ENCODE assay signal across 8 mouse cellular contexts in genomic region chr13:45526230-45526629, GRCm38 (mm10). TPM values are rescaled to one million over a fixed set of nuclear protein-coding genes. Genes with fewer than 3 reads are reported as not detected.
DNase-seq lines count a peak whose midpoint lies in the region; ATAC-seq and TF ChIP-seq lines count a peak whose summit lies in the region.

No protein-coding gene starts in this region.

- no peak for TF ChIP-seq POLR2A in thymus, adult 2 months (IDR thresholded peaks at IDR 0.05; ENCODE audit: control insufficient read depth, extremely low read depth, insufficient read depth, low read length, poor library complexity)

- H3K4me1 ChIP-seq in midbrain, embryonic 14.5 days (ENCODE audit: control insufficient read depth, insufficient read depth, low read length): peaks cover 5% of the 10 kb centered on the region; the same call in 1 of the 2 replicates
- peaks cover 3% of the 10 kb centered on the region for H3K4me1 ChIP-seq in thymus, adult 2 months (replicated peaks; ENCODE audit: control insufficient read depth, insufficient read depth, low read length)

- H3K36me3 ChIP-seq in midbrain, embryonic 14.5 days (ENCODE audit: control insufficient read depth, insufficient read depth, low read length): no peaks in the 10 kb centered on the region
- H3K36me3 ChIP-seq in thymus, adult 2 months (ENCODE audit: control insufficient read depth, insufficient read depth, low read length): no peaks in the 10 kb centered on the region

- TF ChIP-seq CTCF in thymus, adult 2 months (IDR thresholded peaks at IDR 0.05; ENCODE audit: borderline replicate concordance, control insufficient read depth, extremely low read depth, insufficient read depth, low read length, poor library complexity): no peak

- no peak overlapping the region for H3K27ac ChIP-seq in midbrain, embryonic 14.5 days (replicated peaks; ENCODE audit: low read depth, low read length)
- H3K27ac ChIP-seq in thymus, adult 2 months (ENCODE audit: control insufficient read depth, insufficient read depth, low read length): no peak overlapping the region

- no peak overlapping the region for H3K4me2 ChIP-seq in midbrain, embryonic 14.5 days (ENCODE audit: low read length)

- 21% methylated on average over 7 of the region's 7 CpGs for WGBS in midbrain, embryonic 14.5 days
- WGBS in thymus, adult 2 months: 94% methylated on average over 7 of the region's 7 CpGs

- H3K9me3 ChIP-seq in midbrain, embryonic 14.5 days (ENCODE audit: control insufficient read depth, low read length): no peaks in the 10 kb centered on the region

- H3K9ac ChIP-seq in midbrain, embryonic 14.5 days (replicated peaks; ENCODE audit: low read length): no peak overlapping the region

- H3K27me3 ChIP-seq in midbrain, embryonic 14.5 days (ENCODE audit: control insufficient read depth, insufficient read depth, low read length): no peaks in the 10 kb centered on the region
- no peaks in the 10 kb centered on the region for H3K27me3 ChIP-seq in thymus, adult 2 months (ENCODE audit: control insufficient read depth, insufficient read depth, low read length)

- intact Hi-C loops in left cerebral cortex, postnatal 4 days (cut with DNase I): no loop called here
- intact Hi-C loops in left cerebral cortex, postnatal 36 days (cut with DNase I): no loop called here

- ATAC-seq in midbrain, embryonic 14.5 days (ENCODE audit: low FRiP score, low TSS enrichment): no peak
- no peak for ATAC-seq in CD4-positive, CD25-positive, alpha-beta regulatory T cell, adult 4 months

- DNase-seq in left cerebral cortex, postnatal 4 days: peak; percentile 67
- no peak for DNase-seq in left cerebral cortex, postnatal 36 days (ENCODE audit: low spot score in 2 of 2)
- peak; percentile 63 to 78 for DNase-seq in cerebellum, postnatal 10 days
- peak; percentile 77 for DNase-seq in kidney, adult 18-20 months
- DNase-seq in midbrain, embryonic 14.5 days: peak; percentile 44
- DNase-seq in right cerebral cortex, postnatal 14 days: no peak
- DNase-seq in thymus, adult 2 months: no peak

- H3K4me3 ChIP-seq in midbrain, embryonic 14.5 days (replicated peaks; ENCODE audit: low read depth, low read length): no peak overlapping the region
- no peak overlapping the region for H3K4me3 ChIP-seq in thymus, adult 2 months (ENCODE audit: control insufficient read depth, insufficient read depth, low read length)

RNA-seq across cellular contexts. Expression of gene Gmpr, which starts 19.0 kb away (rescaled TPM):
- 10 to 100 TPM; 16.2 to 17.5 TPM for total RNA-seq in left cerebral cortex, postnatal 4 days (2021)
- total RNA-seq in left cerebral cortex, postnatal 36 days (2021): 10 to 100 TPM; 46.6 to 55.4 TPM
- polyA plus RNA-seq in midbrain, embryonic 14.5 days (2014; fragmentation: Nextera tagmentation; extraction: Ambion mirVana): 26.1 and 27.0 TPM in 2 replicates
- under 1 TPM in 1 of 2 experiments, not detected in 1; 0.46 TPM for polyA plus RNA-seq in CD4-positive, CD25-positive, alpha-beta regulatory T cell, adult 4 months (2017; shearing (Covaris generic))
- 32.6 and 43.5 TPM in 2 replicates for polyA plus RNA-seq in thymus, adult 2 months (2012; rRNA removed)

Comparison
In these comparisons a context has a peak if more than half of its experiments do, and no peak if none do; other contexts are left out.
1. DNase-seq: peak in left cerebral cortex, postnatal 4 days (single experiment), cerebellum, postnatal 10 days (2 of 2), kidney, adult 18-20 months (single experiment) and midbrain, embryonic 14.5 days (single experiment); none in left cerebral cortex, postnatal 36 days (0 of 2), right cerebral cortex, postnatal 14 days (single experiment) and thymus, adult 2 months (single experiment).
2. RNA of gene Gmpr, which starts 19.0 kb away (polyA plus RNA-seq): 32.6 to 43.5 TPM in thymus, adult 2 months and 26.1 to 27.0 TPM in midbrain, embryonic 14.5 days; 0.46 TPM in CD4-positive, CD25-positive, alpha-beta regulatory T cell, adult 4 months; every median in the first group is over 10 times any median in the second.